Mouse (Mus musculus) midbrain, postnatal 0 days (tissue): ENCODE results near the gene Nipal3. TPM values are rescaled to one million over a fixed set of nuclear protein-coding genes. Genes with fewer than 3 reads are reported as not detected.

Experiments used
- ATAC-seq: fragments of 200-750 bp; cut with Nextera tagmentation; 2 replicates; pipeline ENCODE4 v1.8.0; 2017; ENCODE audit warnings: moderate number of reproducible peaks, mild to moderate bottlenecking, moderate TSS enrichment, moderate library complexity; ENCODE audit not compliant: low FRiP score
- DNase-seq: peaks from one replicate; pipeline ENCODE4 v3.0.0-alpha.2; 2015; ENCODE audit warnings: low spot score
- H3K27ac ChIP-seq: fragments of 300-500 bp; sonication (generic); 2 replicates; pipeline ENCODE4 v1.5.1; 2014; ENCODE audit warnings: low read depth, mild to moderate bottlenecking, low read length, mixed read lengths
- H3K27me3 ChIP-seq: fragments of 300-500 bp; sonication (generic); 2 replicates; pipeline ENCODE4 v1.6.1; 2014; ENCODE audit warnings: low read length, control low read depth, mixed read lengths; ENCODE audit not compliant: insufficient read depth
- H3K36me3 ChIP-seq: fragments of 300-500 bp; sonication (generic); 2 replicates; pipeline ENCODE4 v1.6.1; 2014; ENCODE audit warnings: low read length, control low read depth, mixed read lengths; ENCODE audit not compliant: insufficient read depth
- H3K4me1 ChIP-seq: fragments of 300-500 bp; sonication (generic); 2 replicates; pipeline ENCODE4 v1.6.1; 2014; ENCODE audit warnings: mild to moderate bottlenecking, control low read depth, antibody characterized with exemption, low read length, mixed read lengths; ENCODE audit not compliant: insufficient read depth
- H3K4me2 ChIP-seq: fragments of 300-500 bp; sonication (generic); 2 replicates; pipeline ENCODE4 v1.6.1; 2014; ENCODE audit warnings: low read depth, mild to moderate bottlenecking, low read length, mixed read lengths; ENCODE audit not compliant: poor library complexity, severe bottlenecking
- H3K4me3 ChIP-seq: fragments of 300-500 bp; sonication (generic); 2 replicates; pipeline ENCODE4 v1.5.1; 2014; ENCODE audit warnings: low read depth, mild to moderate bottlenecking, low read length, moderate library complexity
- H3K9ac ChIP-seq: fragments of 300-500 bp; sonication (generic); replicated peaks from 2 replicates; pipeline ENCODE4 v1.6.1; 2014; ENCODE audit warnings: mild to moderate bottlenecking, low read length, moderate library complexity, mixed read lengths; ENCODE audit not compliant: poor library complexity, severe bottlenecking
- H3K9me3 ChIP-seq: fragments of 300-500 bp; sonication (generic); 2 replicates; pipeline ENCODE4 v1.6.1; 2016; ENCODE audit warnings: low read length, control low read depth
- CTCF ChIP-seq: IDR thresholded peaks from 2 replicates; pipeline ENCODE4 v1.5.1; 2016; ENCODE audit warnings: antibody characterized with exemption, mild to moderate bottlenecking
- WGBS: fragments of 180-500 bp; shearing (Covaris S2); extraction: QIAGEN DNeasy Blood & Tissue Kit; methylation state at CpG from one replicate; pipeline ENCODE4 v1.1.7; 2014; 5-methylcytosine and 5-hydroxymethylcytosine counted together
- polyA plus RNA-seq: library from polyadenylated mRNA; unstranded; fragments of >200 nt; fragmentation: Nextera tagmentation; extraction: Ambion mirVana; gene quantifications from 2 replicates; pipeline ENCODE4 v1.2.1, GENCODE M21; 2015
- total RNA-seq: library from RNA; depleted of rRNA; stranded (reverse); fragments of >200 nt; gene quantifications from 2 replicates; pipeline ENCODE4 v1.2.3, GENCODE M21; 2014

Gene Nipal3
- total and polyA plus RNA-seq, 2 experiments from 2014 or later: 10.9 to 132 TPM

DNA sequence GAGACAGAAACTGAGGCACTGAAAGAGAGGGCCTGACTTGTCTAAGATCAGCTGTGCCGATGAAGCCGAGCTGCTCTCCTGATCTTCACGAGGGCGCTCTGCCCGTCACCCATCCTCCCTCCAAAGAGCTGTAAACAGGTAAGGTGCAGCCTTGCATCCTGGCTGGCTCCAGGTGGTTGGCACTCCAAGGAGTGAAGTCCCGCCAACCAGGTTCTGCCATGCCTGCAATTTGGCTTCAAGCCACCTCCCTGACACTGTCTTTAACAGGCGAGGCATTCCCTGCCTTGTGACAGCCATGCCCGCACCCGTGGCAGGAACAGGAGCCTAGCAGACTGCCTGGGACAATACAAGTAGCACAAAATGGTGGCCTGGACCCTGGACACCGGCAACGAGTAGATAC is 8.5 kb downstream of the Nipal3 start:
- no peak for ATAC-seq
- no peak overlapping the region for H3K27ac ChIP-seq

DNA sequence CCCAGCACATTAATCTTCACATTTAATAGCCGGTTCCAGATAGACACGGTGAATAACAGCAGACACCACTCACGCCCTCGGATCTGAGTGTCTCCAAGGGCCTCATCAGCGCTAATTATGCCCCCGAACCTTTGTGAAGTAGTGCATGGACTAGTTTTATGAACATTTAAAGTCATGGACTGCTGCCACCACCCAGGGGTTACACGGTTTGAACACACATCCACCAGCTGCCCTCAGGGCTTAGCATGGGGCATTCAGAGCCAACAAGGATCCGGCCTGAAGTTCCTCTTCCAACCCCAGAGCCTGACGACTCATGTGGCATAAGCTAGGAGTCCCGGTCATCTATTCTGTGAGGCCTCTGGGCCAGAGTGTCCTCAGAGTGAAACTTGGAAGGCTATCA is 9.8 kb downstream of the Nipal3 start:
- ATAC-seq (no peak), DNase-seq (no peak)
- H3K4me3 ChIP-seq: no peak overlapping the region
- peaks cover 34% of the 10 kb centered on the region for H3K36me3 ChIP-seq
- H3K4me2 ChIP-seq: no peak overlapping the region
- no peaks in the 10 kb centered on the region for H3K27me3 ChIP-seq
- no peaks in the 10 kb centered on the region for H3K4me1 ChIP-seq
- TF ChIP-seq CTCF: no peak
- no peak overlapping the region for H3K9ac ChIP-seq
- WGBS: 68% methylated on average over 10 of the region's 10 CpGs
- no peaks in the 10 kb centered on the region for H3K9me3 ChIP-seq
- H3K27ac ChIP-seq: no peak overlapping the region

More for the DNA sequence above, 8.5 kb downstream of the Nipal3 start:
- no peaks in the 10 kb centered on the region for H3K4me1 ChIP-seq
- H3K4me3 ChIP-seq: no peak overlapping the region
- TF ChIP-seq CTCF: no peak
- peaks cover 35% of the 10 kb centered on the region for H3K36me3 ChIP-seq
- no peak overlapping the region for H3K4me2 ChIP-seq
- H3K9me3 ChIP-seq: no peaks in the 10 kb centered on the region
- no peak for DNase-seq
- H3K27me3 ChIP-seq: no peaks in the 10 kb centered on the region
- H3K9ac ChIP-seq: no peak overlapping the region
- 89% methylated on average over 11 of the region's 11 CpGs for WGBS

DNA sequence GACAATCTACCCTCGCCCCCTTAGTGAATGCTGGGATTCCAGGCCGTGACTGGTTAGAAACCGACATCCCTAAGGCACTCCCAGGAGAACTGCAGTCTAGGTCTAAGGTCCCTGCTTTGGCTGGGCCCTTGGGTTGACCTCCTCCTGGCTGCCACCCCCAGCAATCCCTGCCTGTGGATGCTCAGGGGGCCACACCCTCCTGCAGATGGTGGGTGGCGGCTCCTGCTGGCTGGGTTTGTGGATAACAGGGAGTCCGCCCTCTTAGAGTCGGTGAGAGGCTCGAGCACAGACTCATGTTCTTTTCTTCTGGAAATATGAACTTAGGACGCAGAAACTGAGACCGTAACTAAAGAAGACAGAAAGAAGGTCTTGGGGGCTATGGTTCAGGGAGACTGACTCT is 14.5 kb downstream of the Nipal3 start:
- Histone ChIP-seq H3K27ac (no peak overlapping the region), H3K9ac (no peak overlapping the region), H3K27me3 (no peaks in the 10 kb centered on the region), H3K36me3 (peaks cover 43% of the 10 kb centered on the region), H3K9me3 (no peaks in the 10 kb centered on the region), H3K4me1 (no peaks in the 10 kb centered on the region), H3K4me2 (no peak overlapping the region), H3K4me3 (no peak overlapping the region)
- DNase-seq (no peak), ATAC-seq (no peak)
- TF ChIP-seq CTCF: 0 out of 2 replicates have a peak, but pooled peaks have one; percentile 4
- 81% methylated on average over 9 of the region's 9 CpGs for WGBS

DNA sequence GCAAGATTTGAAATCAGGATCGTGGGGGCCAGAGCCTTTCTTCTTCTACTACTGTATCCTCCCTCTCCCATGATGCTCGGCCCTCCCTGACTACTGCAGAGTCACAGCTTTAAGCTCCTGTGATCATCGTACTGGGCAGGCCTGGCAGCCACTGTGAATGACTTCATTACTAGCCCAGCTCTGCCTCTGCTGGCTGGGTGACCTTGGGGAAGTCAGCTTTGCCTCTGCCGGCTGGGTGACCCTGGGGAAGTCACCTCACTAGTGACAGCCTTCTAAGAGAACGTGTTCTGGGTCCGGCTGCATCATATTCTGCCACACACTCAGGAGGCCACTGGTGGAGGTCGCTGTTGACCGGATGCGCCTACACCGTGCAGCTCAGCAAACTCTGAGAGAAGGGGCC is 17.0 kb downstream of the Nipal3 start:
- peaks cover 52% of the 10 kb centered on the region for H3K36me3 ChIP-seq
- H3K4me3 ChIP-seq: no peak overlapping the region
- 85% methylated on average over 10 of the region's 10 CpGs for WGBS
- H3K9me3 ChIP-seq: no peaks in the 10 kb centered on the region
- no peaks in the 10 kb centered on the region for H3K4me1 ChIP-seq
- ATAC-seq (no peak), DNase-seq (no peak)
- H3K27ac ChIP-seq: no peak overlapping the region
- H3K27me3 ChIP-seq: no peaks in the 10 kb centered on the region
- TF ChIP-seq CTCF: no peak
- no peak overlapping the region for H3K4me2 ChIP-seq
- H3K9ac ChIP-seq: no peak overlapping the region

DNA sequence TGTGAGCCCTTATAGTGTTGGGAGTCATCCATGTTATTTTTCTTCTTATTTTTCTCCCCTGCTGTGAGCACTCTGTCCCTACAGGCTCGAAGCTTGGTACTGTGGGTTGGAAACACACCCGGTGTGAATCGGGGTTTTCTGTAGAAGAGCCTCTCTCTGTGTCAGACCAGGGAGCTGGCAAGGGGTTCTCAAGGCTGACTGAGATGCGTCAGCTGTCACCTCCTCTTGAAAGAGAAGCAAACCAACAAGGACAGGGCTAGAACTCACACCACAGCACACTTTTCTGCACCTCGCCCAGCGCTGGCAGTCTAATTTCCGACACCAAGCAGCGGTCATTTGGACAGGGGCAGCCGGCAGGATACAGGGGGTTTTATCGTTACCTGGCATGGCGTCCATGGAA is 31.4 kb downstream of the Nipal3 start:
- Histone ChIP-seq H3K4me1 (no peaks in the 10 kb centered on the region), H3K9me3 (no peaks in the 10 kb centered on the region), H3K4me2 (no peak overlapping the region), H3K27me3 (no peaks in the 10 kb centered on the region), H3K9ac (no peak overlapping the region), H3K27ac (no peak overlapping the region), H3K4me3 (no peak overlapping the region), H3K36me3 (peaks cover 46% of the 10 kb centered on the region)
- no peak for ATAC-seq
- 91% methylated on average over 11 of the region's 11 CpGs for WGBS
- no peak for DNase-seq
- no peak for TF ChIP-seq CTCF

DNA sequence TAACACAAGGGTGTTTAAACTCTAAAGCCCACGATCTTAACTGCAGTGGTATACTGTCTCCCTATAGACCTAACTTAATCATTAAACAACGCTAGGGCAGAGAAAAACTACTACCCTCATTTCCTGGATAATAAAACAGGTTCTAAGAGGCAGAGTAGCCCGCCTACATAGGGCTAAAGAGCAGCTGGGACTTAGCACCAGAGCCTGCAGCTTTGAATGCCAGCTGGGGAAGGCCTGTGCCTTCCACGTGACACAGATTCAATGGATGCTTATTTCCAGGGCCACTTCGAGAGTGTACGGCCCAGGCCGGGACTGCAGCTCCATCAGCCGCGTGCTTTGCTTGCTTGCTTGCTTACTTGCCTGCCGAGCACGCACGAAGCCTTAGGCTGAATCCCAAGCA is 41.3 kb downstream of the Nipal3 start:
- peaks cover 6% of the 10 kb centered on the region; the same call in 1 of the 2 replicates for H3K36me3 ChIP-seq
- DNase-seq: no peak
- WGBS: 84% methylated on average over 12 of the region's 12 CpGs
- H3K9ac ChIP-seq: no peak overlapping the region
- no peak overlapping the region for H3K4me3 ChIP-seq
- TF ChIP-seq CTCF: no peak
- H3K4me1 ChIP-seq: no peaks in the 10 kb centered on the region
- H3K27me3 ChIP-seq: no peaks in the 10 kb centered on the region
- no peak overlapping the region for H3K27ac ChIP-seq
- no peaks in the 10 kb centered on the region for H3K9me3 ChIP-seq
- H3K4me2 ChIP-seq: no peak overlapping the region
- ATAC-seq: no peak
